Mouse (Mus musculus) kidney, postnatal 0 days (tissue): ENCODE results near the gene Gm40193. TPM values are rescaled to one million over a fixed set of nuclear protein-coding genes. Genes with fewer than 3 reads are reported as not detected.
A peak's percentile ranks its signal among the peaks of the same experiment; 100 is the strongest.

ENCODE experiments used
- ATAC-seq: fragments of 200-750 bp; cut with Nextera tagmentation; replicated peaks from 2 replicates; pipeline ENCODE4 v1.8.0; 2017; ENCODE audit warnings: low read depth, moderate number of reproducible peaks, moderate TSS enrichment, moderate library complexity; ENCODE audit not compliant: low FRiP score
- DNase-seq: peaks from one replicate; pipeline ENCODE4 v3.0.0-alpha.2; 2016; ENCODE audit warnings: low spot score
- H3K27ac ChIP-seq: fragments of 300-500 bp; sonication (generic); 2 replicates; pipeline ENCODE4 v1.5.1; 2014; ENCODE audit warnings: mild to moderate bottlenecking
- H3K27me3 ChIP-seq: fragments of 300-500 bp; sonication (generic); 2 replicates; pipeline ENCODE4 v1.6.1; 2014; ENCODE audit warnings: low read length, mixed read lengths; ENCODE audit not compliant: insufficient read depth
- H3K36me3 ChIP-seq: fragments of 300-500 bp; sonication (generic); 2 replicates; pipeline ENCODE4 v1.6.1; 2014; ENCODE audit warnings: low read length, mixed read lengths; ENCODE audit not compliant: insufficient read depth
- H3K4me1 ChIP-seq: fragments of 300-500 bp; sonication (generic); replicated peaks from 2 replicates; pipeline ENCODE4 v1.6.1; 2014; ENCODE audit warnings: antibody characterized with exemption, low read length, mixed read lengths; ENCODE audit not compliant: insufficient read depth
- H3K4me2 ChIP-seq: fragments of 300-500 bp; sonication (generic); 2 replicates; pipeline ENCODE4 v1.6.1; 2014; ENCODE audit warnings: mild to moderate bottlenecking, low read length, moderate library complexity, mixed read lengths
- H3K4me3 ChIP-seq: fragments of 300-500 bp; sonication (generic); replicated peaks from 2 replicates; pipeline ENCODE4 v1.5.1; 2014; ENCODE audit warnings: low read depth, low read length
- H3K9ac ChIP-seq: fragments of 300-500 bp; sonication (generic); 2 replicates; pipeline ENCODE4 v1.6.1; 2014; ENCODE audit warnings: low read depth, low read length
- H3K9me3 ChIP-seq: fragments of 300-500 bp; sonication (generic); replicated peaks from 2 replicates; pipeline ENCODE4 v1.6.1; 2016; ENCODE audit warnings: low read length, inconsistent platforms, mixed read lengths
- CTCF ChIP-seq: IDR thresholded peaks from 2 replicates; pipeline ENCODE4 v1.5.1; 2016; ENCODE audit warnings: antibody characterized with exemption, low read depth, mild to moderate bottlenecking, moderate library complexity
- WGBS: fragments of 180-500 bp; shearing (Covaris S2); extraction: QIAGEN DNeasy Blood & Tissue Kit; methylation state at CpG from one replicate; pipeline ENCODE4 v1.1.7; 2014; 5-methylcytosine and 5-hydroxymethylcytosine counted together
- polyA plus RNA-seq: library from polyadenylated mRNA; unstranded; fragments of >200 nt; fragmentation: Nextera tagmentation; extraction: Ambion mirVana; gene quantifications from 2 replicates; pipeline ENCODE4 v1.2.1, GENCODE M21; 2015

The Gm40193 gene
- polyA plus RNA-seq, 1 experiment from 2014 or later, result not detected

- ATAC-seq (no peak), DNase-seq (no peak)
- Histone ChIP-seq H3K36me3 (no peaks in the 10 kb centered on the region), H3K9ac (no peak overlapping the region), H3K27ac (no peak overlapping the region), H3K9me3 (no peaks in the 10 kb centered on the region), H3K27me3 (no peaks in the 10 kb centered on the region), H3K4me3 (no peak overlapping the region), H3K4me2 (no peak overlapping the region), H3K4me1 (no peaks in the 10 kb centered on the region)
- TF ChIP-seq CTCF, result no peak
- 90% methylated on average over 8 of the region's 8 CpGs for WGBS
Observed at GRCm38 (mm10) chr11:70551526-70551925, 18.8 kb upstream of the Gm40193 start.

GRCm38 (mm10) chr11:70544496-70544895 lies 11.8 kb upstream of the Gm40193 start:
- H3K4me3 ChIP-seq, result no peak overlapping the region
- TF ChIP-seq CTCF, result no peak
- H3K9ac ChIP-seq, result no peak overlapping the region
- DNase-seq (no peak), ATAC-seq (no peak)
- H3K4me1 ChIP-seq, result 0 out of 2 replicates have a peak, but pooled peaks cover 4% of the 10 kb centered on the region
- H3K9me3 ChIP-seq, result no peaks in the 10 kb centered on the region
- no peak overlapping the region for H3K4me2 ChIP-seq
- H3K27me3 ChIP-seq, result no peaks in the 10 kb centered on the region
- H3K27ac ChIP-seq, result no peak overlapping the region
- WGBS, result 54% methylated on average over 7 of the region's 7 CpGs
- H3K36me3 ChIP-seq, result 0 out of 2 replicates have a peak, but pooled peaks cover 4% of the 10 kb centered on the region

- no peak for ATAC-seq
- no peak for TF ChIP-seq CTCF
- 79% methylated on average over 5 of the region's 5 CpGs for WGBS
Observed at GRCm38 (mm10) chr11:70541415-70541814, 8.7 kb upstream of the Gm40193 start.

GRCm38 (mm10) chr11:70540928-70541327 lies 8.2 kb upstream of the Gm40193 start:
- 87% methylated on average over 7 of the region's 7 CpGs for WGBS
- no peak for DNase-seq
- no peak for ATAC-seq
- Histone ChIP-seq H3K36me3 (0 out of 2 replicates have a peak, but pooled peaks cover 4% of the 10 kb centered on the region), H3K4me1 (0 out of 2 replicates have a peak, but pooled peaks cover 4% of the 10 kb centered on the region), H3K9me3 (no peaks in the 10 kb centered on the region), H3K9ac (peak overlapping the region; percentile 78; the same call in 1 of the 2 replicates), H3K4me2 (peak overlapping the region; percentile 82), H3K4me3 (peak overlapping the region; percentile 67), H3K27me3 (no peaks in the 10 kb centered on the region), H3K27ac (no peak overlapping the region)
- TF ChIP-seq CTCF, result no peak

More at GRCm38 (mm10) chr11:70541415-70541814, 8.7 kb upstream of the Gm40193 start:
- H3K27ac ChIP-seq, result no peak overlapping the region
- H3K9me3 ChIP-seq, result no peaks in the 10 kb centered on the region
- DNase-seq, result no peak
- H3K4me3 ChIP-seq, result no peak overlapping the region
- H3K4me1 ChIP-seq, result 0 out of 2 replicates have a peak, but pooled peaks cover 4% of the 10 kb centered on the region
- 0 out of 2 replicates have a peak, but pooled peaks cover 4% of the 10 kb centered on the region for H3K36me3 ChIP-seq
- no peak overlapping the region for H3K4me2 ChIP-seq
- no peak overlapping the region for H3K9ac ChIP-seq
- no peaks in the 10 kb centered on the region for H3K27me3 ChIP-seq

- peak; percentile 93 for ATAC-seq
- no peaks in the 10 kb centered on the region for H3K27me3 ChIP-seq
Observed at GRCm38 (mm10) chr11:70539877-70540587, 7.3 kb upstream of the Gm40193 start, which contains the start of gene Pld2. Gene Pld2, plus strand, starts transcription at chr11:70540064.

GRCm38 (mm10) chr11:70539423-70539822 lies 6.7 kb upstream of the Gm40193 start:
- Histone ChIP-seq H3K9me3 (no peaks in the 10 kb centered on the region), H3K27ac (no peak overlapping the region), H3K4me1 (0 out of 2 replicates have a peak, but pooled peaks cover 4% of the 10 kb centered on the region), H3K36me3 (0 out of 2 replicates have a peak, but pooled peaks cover 4% of the 10 kb centered on the region), H3K27me3 (no peaks in the 10 kb centered on the region), H3K9ac (peak overlapping the region; percentile 78; the same call in 1 of the 2 replicates), H3K4me2 (peak overlapping the region; percentile 82), H3K4me3 (peak overlapping the region; percentile 67)
- DNase-seq, result no peak
- 12% methylated on average over 9 of the region's 9 CpGs for WGBS
- TF ChIP-seq CTCF, result no peak
- ATAC-seq, result no peak

More at GRCm38 (mm10) chr11:70539877-70540587, 7.3 kb upstream of the Gm40193 start, which contains the start of gene Pld2:
- peak; percentile 75 for TF ChIP-seq CTCF
- peak; percentile 92 for DNase-seq
- WGBS, result under 1% methylated on average over 65 of the region's 65 CpGs
- H3K4me1 ChIP-seq, result 0 out of 2 replicates have a peak, but pooled peaks cover 4% of the 10 kb centered on the region
- peak within 1 kb of the TSS; percentile 78 for H3K9ac ChIP-seq
- peak within 1 kb of the TSS; percentile 67 for H3K4me3 ChIP-seq
- H3K4me2 ChIP-seq, result peak within 1 kb of the TSS; percentile 82
- no peaks in the 10 kb centered on the region for H3K9me3 ChIP-seq
- 0 out of 2 replicates have a peak within 1 kb of the TSS, but pooled peaks have one; percentile 71 for H3K27ac ChIP-seq
- H3K36me3 ChIP-seq, result 0 out of 2 replicates have a peak, but pooled peaks cover 4% of the 10 kb centered on the region
